Mouse (Mus musculus) spleen, postnatal 10 days (tissue): ENCODE results near the gene Gm2163.
"Not testable (repeated sequence)": the region's sequence is repeated elsewhere in the genome, so short reads cannot be mapped to it uniquely, and the experiment has no call there.

Experiments used
- DNase-seq, 2 experiments: peaks; one replicate each; pipeline ENCODE4 v3.0.0; 2021 to 2022; ENCODE audit warnings: low spot score in 2 of 2

The Gm2163 gene

DNA sequence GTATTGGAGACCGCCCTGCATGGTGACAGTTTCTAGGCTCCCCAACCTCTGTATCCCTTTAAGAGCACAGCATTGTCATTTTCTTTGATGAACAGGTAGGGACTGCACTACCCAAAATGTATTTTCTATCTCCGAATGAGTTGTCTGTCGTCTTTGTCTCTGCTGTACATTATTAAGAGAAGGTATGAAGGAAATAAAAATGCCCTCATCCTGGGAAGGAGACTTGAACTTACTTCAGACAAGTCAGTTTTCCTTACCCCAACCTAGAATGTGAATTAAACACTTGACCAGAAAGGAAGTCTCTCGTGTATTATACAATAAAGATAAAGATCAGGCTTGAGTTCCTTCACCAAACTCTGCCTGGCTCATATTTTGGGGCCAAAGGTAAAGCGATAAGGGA lies at the start of gene Gm2163:
Gene Gm2163, plus strand, starts transcription at position 301 of the 400 bp plus-strand sequence.
- DNase-seq = not testable (repeated sequence)

GRCm38 (mm10) chr4:42439078-42439477 lies 27.5 kb upstream of the Gm2163 start, which contains the start of gene Gm21586:
Gm21586 (plus strand) TSS chr4:42439378.
- DNase-seq = not testable (repeated sequence)

DNA sequence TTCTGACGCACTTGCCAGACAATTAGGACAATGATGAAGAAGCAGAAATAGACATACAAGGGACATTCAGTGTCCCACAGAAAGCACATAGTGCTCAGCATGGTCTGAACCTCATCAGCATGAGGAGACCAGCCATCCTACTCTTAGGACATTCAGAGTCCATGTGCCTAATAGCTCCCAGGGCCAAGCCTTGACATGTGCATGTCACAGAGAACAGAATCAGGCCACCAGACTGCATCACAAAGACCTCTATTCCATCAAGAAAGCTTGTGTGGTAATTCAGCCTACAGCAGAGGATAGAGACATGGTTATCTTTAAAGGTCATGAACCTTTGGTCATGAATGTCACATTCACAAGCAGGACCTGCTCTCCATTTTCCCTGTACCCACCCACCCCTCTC lies 61.5 kb downstream of the Gm2163 start, which contains the start of gene Fam205a2:
Gene Fam205a2, minus strand, starts transcription at position 101 of the 400 bp plus-strand sequence.
- DNase-seq = not testable (repeated sequence)

DNA sequence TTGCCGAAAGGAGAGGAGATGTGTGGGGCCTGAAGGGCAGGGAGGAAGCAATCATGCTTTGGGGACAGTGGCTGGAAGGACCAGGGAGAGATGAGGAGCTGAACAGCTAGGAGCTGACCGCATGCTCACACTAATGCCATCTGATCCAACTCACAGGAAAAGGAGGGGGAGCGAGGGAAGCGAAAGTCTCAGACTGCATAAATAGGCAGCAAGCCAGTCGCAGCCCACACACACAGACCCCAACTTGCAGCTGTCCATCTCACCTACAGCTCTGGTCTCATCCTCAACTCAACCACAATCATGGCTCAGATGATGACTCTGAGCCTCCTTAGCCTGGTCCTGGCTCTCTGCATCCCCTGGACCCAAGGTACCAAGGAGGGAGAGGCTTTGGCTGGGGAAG lies 145.3 kb downstream of the Gm2163 start, which contains the start of gene Gm10591:
Gene Gm10591, plus strand, starts transcription at position 301 of the 400 bp plus-strand sequence.
- DNase-seq = not testable (repeated sequence)

GRCm38 (mm10) chr4:42629419-42629818 lies 162.9 kb downstream of the Gm2163 start, which contains the start of gene Gm2564:
Gm2564 (plus strand) TSS chr4:42629719.
- DNase-seq = not testable (repeated sequence)
